Mouse (Mus musculus): Measurements from ENCODE around the gene Trim16.

Trim16 gene

GRCm38 (mm10) chr11:62830387-62830786 is 10.4 kb downstream of the Trim16 start:
- DNase-seq (ENCODE audit: low read depth), result no peak

GRCm38 (mm10) chr11:62831906-62832305 is 11.9 kb downstream of the Trim16 start:
- DNase-seq (ENCODE audit: low read depth), result no peak

- no peak for DNase-seq (ENCODE audit: low read depth)
Observed at GRCm38 (mm10) chr11:62844562-62844961, 24.5 kb downstream of the Trim16 start.

GRCm38 (mm10) chr11:62845730-62846129 is 25.7 kb downstream of the Trim16 start:
- no peak for DNase-seq (ENCODE audit: low read depth)

GRCm38 (mm10) chr11:62846961-62847654 is 27.1 kb downstream of the Trim16 start, which contains the start of gene Fbxw10:
Fbxw10 (plus strand) TSS chr11:62847069.
- DNase-seq (ENCODE audit: low read depth), result peak; percentile 43

GRCm38 (mm10) chr11:62847655-62848191 is 27.7 kb downstream of the Trim16 start:
- DNase-seq (ENCODE audit: low read depth), result no peak

GRCm38 (mm10) chr11:62848301-62848700 is 28.3 kb downstream of the Trim16 start:
- DNase-seq (ENCODE audit: low read depth), result no peak

- peak; percentile 13 for DNase-seq (ENCODE audit: low read depth)
Observed at GRCm38 (mm10) chr11:62851199-62851598, 31.2 kb downstream of the Trim16 start.

GRCm38 (mm10) chr11:62853334-62853733 is 33.3 kb downstream of the Trim16 start:
- DNase-seq (ENCODE audit: low read depth), result no peak

- DNase-seq (ENCODE audit: low read depth), result no peak
Observed at GRCm38 (mm10) chr11:62865562-62865961, 45.5 kb downstream of the Trim16 start.

- no peak for DNase-seq (ENCODE audit: low read depth)
Observed at GRCm38 (mm10) chr11:62866685-62867084, 46.7 kb downstream of the Trim16 start.

- DNase-seq (ENCODE audit: low read depth), result no peak
Observed at GRCm38 (mm10) chr11:62869201-62869600, 49.2 kb downstream of the Trim16 start.

- no peak for DNase-seq (ENCODE audit: low read depth)
Observed at GRCm38 (mm10) chr11:62869715-62870371, 49.8 kb downstream of the Trim16 start.

- DNase-seq (ENCODE audit: low read depth), result no peak
Observed at GRCm38 (mm10) chr11:62873479-62873878, 53.4 kb downstream of the Trim16 start.

GRCm38 (mm10) chr11:62875696-62876095 is 55.7 kb downstream of the Trim16 start:
- DNase-seq (ENCODE audit: low read depth), result peak; percentile 38

- peak; percentile 63 for DNase-seq (ENCODE audit: low read depth)
Observed at GRCm38 (mm10) chr11:62876445-62876844, 56.4 kb downstream of the Trim16 start.

GRCm38 (mm10) chr11:62877391-62877790 is 57.4 kb downstream of the Trim16 start:
- DNase-seq (ENCODE audit: low read depth), result no peak

GRCm38 (mm10) chr11:62878728-62879127 is 58.7 kb downstream of the Trim16 start:
- no peak for DNase-seq (ENCODE audit: low read depth)

GRCm38 (mm10) chr11:62879220-62880048 is 59.4 kb downstream of the Trim16 start, which contains the start of gene Tvp23b:
Tvp23b (plus strand) TSS chr11:62879455.
- DNase-seq (ENCODE audit: low read depth), result peak; percentile 100

- DNase-seq (ENCODE audit: low read depth), result no peak
Observed at GRCm38 (mm10) chr11:62883407-62883806, 63.4 kb downstream of the Trim16 start.

- no peak for DNase-seq (ENCODE audit: low read depth)
Observed at GRCm38 (mm10) chr11:62885323-62885722, 65.3 kb downstream of the Trim16 start.

- no peak for DNase-seq (ENCODE audit: low read depth)
Observed at GRCm38 (mm10) chr11:62890796-62891195, 70.8 kb downstream of the Trim16 start.
